Mouse (Mus musculus): ENCODE results near the gene Prrg4. TPM values are rescaled to one million over a fixed set of nuclear protein-coding genes. Genes with fewer than 3 reads are reported as not detected.
A peak's percentile ranks its signal among the peaks of the same experiment; 100 is the strongest.

The Prrg4 gene
- polyA plus RNA-seq, 1 experiment from 2014 or later: 2.6 TPM

GRCm38 (mm10) chr2:104855732-104856131 lies 6.1 kb upstream of the Prrg4 start:
- Histone ChIP-seq H3K36me3 (no peaks in the 10 kb centered on the region), H3K27ac (no peak overlapping the region), H3K4me2 (no peak overlapping the region), H3K9me3 (replicated peaks) (no peaks in the 10 kb centered on the region), H3K27me3 (peaks cover 12% of the 10 kb centered on the region), H3K9ac (no peak overlapping the region), H3K4me3 (replicated peaks) (no peak overlapping the region), H3K4me1 (no peaks in the 10 kb centered on the region)
- 26% methylated on average over 3 of the region's 3 CpGs for WGBS
- no peak for ATAC-seq (replicated peaks; ENCODE audit: low FRiP score)

GRCm38 (mm10) chr2:104854836-104855235 lies 5.2 kb upstream of the Prrg4 start:
- 85% methylated on average over 1 of the region's 1 CpGs for WGBS
- ATAC-seq (replicated peaks; ENCODE audit: low FRiP score): no peak
- no peaks in the 10 kb centered on the region for H3K9me3 ChIP-seq (replicated peaks)
- H3K36me3 ChIP-seq: no peaks in the 10 kb centered on the region
- no peaks in the 10 kb centered on the region for H3K4me1 ChIP-seq
- no peak overlapping the region for H3K9ac ChIP-seq
- no peak overlapping the region for H3K27ac ChIP-seq
- peaks cover 15% of the 10 kb centered on the region for H3K27me3 ChIP-seq
- H3K4me3 ChIP-seq (replicated peaks): no peak overlapping the region
- no peak overlapping the region for H3K4me2 ChIP-seq

- Histone ChIP-seq H3K9ac (no peak overlapping the region), H3K4me1 (peaks cover 9% of the 10 kb centered on the region; the same call in 1 of the 2 replicates), H3K4me3 (replicated peaks) (no peak overlapping the region), H3K4me2 (no peak overlapping the region), H3K9me3 (replicated peaks) (no peaks in the 10 kb centered on the region), H3K36me3 (no peaks in the 10 kb centered on the region), H3K27me3 (peaks cover 23% of the 10 kb centered on the region), H3K27ac (no peak overlapping the region)
- ATAC-seq (replicated peaks; ENCODE audit: low FRiP score): no peak
- WGBS: 88% methylated on average over 7 of the region's 7 CpGs
These were observed 2.9 kb upstream of the Prrg4 start for GRCm38 (mm10) chr2:104852546-104852945.

- H3K9ac ChIP-seq: no peak overlapping the region
- peaks cover 23% of the 10 kb centered on the region for H3K27me3 ChIP-seq
- ATAC-seq (replicated peaks; ENCODE audit: low FRiP score): no peak
- 53% methylated on average over 5 of the region's 5 CpGs for WGBS
- H3K4me3 ChIP-seq (replicated peaks): no peak overlapping the region
- H3K36me3 ChIP-seq: no peaks in the 10 kb centered on the region
- no peak overlapping the region for H3K4me2 ChIP-seq
- H3K27ac ChIP-seq: no peak overlapping the region
- H3K9me3 ChIP-seq (replicated peaks): no peaks in the 10 kb centered on the region
- H3K4me1 ChIP-seq: peaks cover 9% of the 10 kb centered on the region; the same call in 1 of the 2 replicates
These were observed 2.0 kb upstream of the Prrg4 start for GRCm38 (mm10) chr2:104851686-104852085.

GRCm38 (mm10) chr2:104849991-104850359 lies 299 bp upstream of the Prrg4 start:
- Histone ChIP-seq H3K4me3 (replicated peaks) (peak overlapping the region; percentile 60), H3K27ac (no peak overlapping the region), H3K36me3 (no peaks in the 10 kb centered on the region), H3K9ac (no peak overlapping the region), H3K9me3 (replicated peaks) (no peaks in the 10 kb centered on the region), H3K4me1 (peaks cover 9% of the 10 kb centered on the region; the same call in 1 of the 2 replicates), H3K4me2 (peak overlapping the region; percentile 97), H3K27me3 (peaks cover 23% of the 10 kb centered on the region)
- WGBS: 65% methylated on average over 3 of the region's 3 CpGs
- ATAC-seq (replicated peaks; ENCODE audit: low FRiP score): no peak

- H3K27ac ChIP-seq: no peak overlapping the region
- H3K27me3 ChIP-seq: peaks cover 23% of the 10 kb centered on the region
- ATAC-seq (replicated peaks; ENCODE audit: low FRiP score): 0 out of 2 replicates have a peak, but pooled peaks have one; percentile 7
- peaks cover 9% of the 10 kb centered on the region; the same call in 1 of the 2 replicates for H3K4me1 ChIP-seq
- H3K4me3 ChIP-seq (replicated peaks): peak overlapping the region; percentile 60
- no peaks in the 10 kb centered on the region for H3K9me3 ChIP-seq (replicated peaks)
- H3K36me3 ChIP-seq: no peaks in the 10 kb centered on the region
- H3K4me2 ChIP-seq: peak overlapping the region; percentile 97
- 39% methylated on average over 16 of the region's 16 CpGs for WGBS
- H3K9ac ChIP-seq: peak overlapping the region; percentile 51; the same call in 1 of the 2 replicates
These were observed 1.2 kb downstream of the Prrg4 start for GRCm38 (mm10) chr2:104848235-104849161.

- H3K4me1 ChIP-seq: peaks cover 9% of the 10 kb centered on the region; the same call in 1 of the 2 replicates
- H3K27ac ChIP-seq: no peak overlapping the region
- no peak overlapping the region for H3K9ac ChIP-seq
- H3K9me3 ChIP-seq (replicated peaks): no peaks in the 10 kb centered on the region
- H3K4me2 ChIP-seq: no peak overlapping the region
- ATAC-seq (replicated peaks; ENCODE audit: low FRiP score): no peak
- H3K4me3 ChIP-seq (replicated peaks): no peak overlapping the region
- 54% methylated on average over 2 of the region's 2 CpGs for WGBS
- H3K36me3 ChIP-seq: no peaks in the 10 kb centered on the region
- peaks cover 21% of the 10 kb centered on the region for H3K27me3 ChIP-seq
These were observed 2.0 kb downstream of the Prrg4 start for GRCm38 (mm10) chr2:104847645-104848044.

- no peaks in the 10 kb centered on the region for H3K36me3 ChIP-seq
- no peaks in the 10 kb centered on the region for H3K9me3 ChIP-seq (replicated peaks)
- no peak overlapping the region for H3K27ac ChIP-seq
- WGBS: 49% methylated on average over 4 of the region's 4 CpGs
- peaks cover 9% of the 10 kb centered on the region; the same call in 1 of the 2 replicates for H3K4me1 ChIP-seq
- H3K4me3 ChIP-seq (replicated peaks): no peak overlapping the region
- H3K9ac ChIP-seq: no peak overlapping the region
- no peak overlapping the region for H3K4me2 ChIP-seq
- H3K27me3 ChIP-seq: peaks cover 21% of the 10 kb centered on the region
- no peak for ATAC-seq (replicated peaks; ENCODE audit: low FRiP score)
These were observed 2.9 kb downstream of the Prrg4 start for GRCm38 (mm10) chr2:104846638-104847414.

- no peak overlapping the region for H3K4me3 ChIP-seq (replicated peaks)
- H3K27ac ChIP-seq: no peak overlapping the region
- no peak overlapping the region for H3K9ac ChIP-seq
- no peaks in the 10 kb centered on the region for H3K27me3 ChIP-seq
- no peak for ATAC-seq (replicated peaks; ENCODE audit: low FRiP score)
- no peaks in the 10 kb centered on the region for H3K4me1 ChIP-seq
- 0 out of 2 replicates have a peak, but pooled peaks cover 5% of the 10 kb centered on the region for H3K36me3 ChIP-seq
- H3K9me3 ChIP-seq (replicated peaks): no peaks in the 10 kb centered on the region
- no peak overlapping the region for H3K4me2 ChIP-seq
These were observed 7.1 kb downstream of the Prrg4 start for GRCm38 (mm10) chr2:104842559-104842958.

GRCm38 (mm10) chr2:104841736-104842135 lies 7.9 kb downstream of the Prrg4 start:
- no peak overlapping the region for H3K4me3 ChIP-seq (replicated peaks)
- no peak for ATAC-seq (replicated peaks; ENCODE audit: low FRiP score)
- H3K9ac ChIP-seq: no peak overlapping the region
- H3K27ac ChIP-seq: no peak overlapping the region
- H3K4me2 ChIP-seq: no peak overlapping the region
- H3K27me3 ChIP-seq: no peaks in the 10 kb centered on the region
- no peaks in the 10 kb centered on the region for H3K4me1 ChIP-seq
- no peaks in the 10 kb centered on the region for H3K9me3 ChIP-seq (replicated peaks)
- H3K36me3 ChIP-seq: 0 out of 2 replicates have a peak, but pooled peaks cover 5% of the 10 kb centered on the region
- WGBS: 90% methylated on average over 7 of the region's 7 CpGs

GRCm38 (mm10) chr2:104840974-104841373 lies 8.7 kb downstream of the Prrg4 start:
- no peaks in the 10 kb centered on the region for H3K4me1 ChIP-seq
- H3K27me3 ChIP-seq: no peaks in the 10 kb centered on the region
- H3K36me3 ChIP-seq: 0 out of 2 replicates have a peak, but pooled peaks cover 5% of the 10 kb centered on the region
- H3K4me3 ChIP-seq (replicated peaks): no peak overlapping the region
- ATAC-seq (replicated peaks; ENCODE audit: low FRiP score): no peak
- H3K9me3 ChIP-seq (replicated peaks): no peaks in the 10 kb centered on the region
- H3K27ac ChIP-seq: no peak overlapping the region
- H3K4me2 ChIP-seq: no peak overlapping the region
- no peak overlapping the region for H3K9ac ChIP-seq

GRCm38 (mm10) chr2:104832486-104832885 lies 17.2 kb downstream of the Prrg4 start:
- Histone ChIP-seq H3K27me3 (no peaks in the 10 kb centered on the region), H3K4me1 (no peaks in the 10 kb centered on the region), H3K9ac (no peak overlapping the region), H3K27ac (no peak overlapping the region), H3K9me3 (replicated peaks) (no peaks in the 10 kb centered on the region), H3K4me2 (no peak overlapping the region), H3K36me3 (no peaks in the 10 kb centered on the region), H3K4me3 (replicated peaks) (no peak overlapping the region)
- WGBS: 83% methylated on average over 2 of the region's 2 CpGs
- ATAC-seq (replicated peaks; ENCODE audit: low FRiP score): no peak
